Mouse (Mus musculus): ENCODE data around the gene Treml4.

DNA sequence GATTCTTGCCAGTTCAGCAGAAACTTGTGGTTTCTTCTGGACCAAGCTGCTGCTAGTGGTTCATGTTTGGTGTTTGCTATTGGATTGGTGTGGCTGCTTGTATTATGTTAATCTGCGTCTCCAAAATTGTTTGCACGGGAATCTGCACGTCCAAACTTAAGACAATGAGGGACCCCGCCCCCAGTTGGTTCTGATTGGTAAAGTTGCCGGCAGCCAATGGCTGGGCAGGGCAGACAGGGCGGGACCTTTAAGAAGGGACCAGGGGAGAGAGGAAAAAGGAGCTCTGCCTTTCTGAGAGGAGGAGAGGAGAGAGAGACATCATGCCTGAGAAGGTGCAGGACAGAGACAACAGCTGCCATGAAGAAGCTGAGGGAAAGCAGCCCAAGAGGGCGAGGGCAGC lies 11.6 kb downstream of the Treml4 start:
- no peak for TF ChIP-seq CTCF (IDR thresholded peaks at IDR 0.05; ENCODE audit: low read depth, low read length)
- no peak for TF ChIP-seq POLR2A (IDR thresholded peaks at IDR 0.05; ENCODE audit: borderline replicate concordance, low read depth, low read length)
